Mouse (Mus musculus): ENCODE results near the gene Prune2.

Gene Prune2

DNA sequence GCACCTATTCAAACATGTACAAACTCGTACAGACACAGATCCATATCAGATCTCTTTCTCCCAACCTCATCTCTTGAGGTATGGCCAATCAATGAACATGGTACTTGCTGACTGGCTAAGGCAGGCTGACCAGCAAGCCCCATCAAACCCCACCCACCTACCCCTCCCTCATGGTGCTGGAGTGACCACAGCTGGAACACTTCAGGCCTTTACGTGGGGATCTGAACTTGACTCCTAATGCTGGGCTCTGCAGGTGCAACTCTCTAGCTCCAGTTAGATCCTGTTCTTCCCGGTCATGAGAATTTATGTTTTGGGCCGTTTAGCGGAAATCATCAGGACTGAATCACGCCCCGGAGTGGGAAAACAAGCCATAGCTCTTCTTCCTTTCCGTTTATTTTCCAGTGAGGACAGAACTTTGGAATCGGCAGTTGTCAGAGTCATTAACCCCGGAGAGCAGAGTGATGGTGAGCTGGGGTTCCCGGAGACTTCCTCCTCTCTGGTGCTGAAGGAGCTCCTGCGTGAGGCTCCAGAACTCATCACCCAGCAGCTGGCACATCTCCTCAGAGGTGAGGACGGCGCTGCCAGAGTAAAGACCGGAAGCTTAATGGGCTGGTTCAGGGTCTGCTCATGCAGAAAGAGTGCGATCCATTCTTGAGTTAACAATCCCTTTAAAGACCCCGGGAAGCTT lies 50.4 kb downstream of the Prune2 start:
- no peak for DNase-seq

DNA sequence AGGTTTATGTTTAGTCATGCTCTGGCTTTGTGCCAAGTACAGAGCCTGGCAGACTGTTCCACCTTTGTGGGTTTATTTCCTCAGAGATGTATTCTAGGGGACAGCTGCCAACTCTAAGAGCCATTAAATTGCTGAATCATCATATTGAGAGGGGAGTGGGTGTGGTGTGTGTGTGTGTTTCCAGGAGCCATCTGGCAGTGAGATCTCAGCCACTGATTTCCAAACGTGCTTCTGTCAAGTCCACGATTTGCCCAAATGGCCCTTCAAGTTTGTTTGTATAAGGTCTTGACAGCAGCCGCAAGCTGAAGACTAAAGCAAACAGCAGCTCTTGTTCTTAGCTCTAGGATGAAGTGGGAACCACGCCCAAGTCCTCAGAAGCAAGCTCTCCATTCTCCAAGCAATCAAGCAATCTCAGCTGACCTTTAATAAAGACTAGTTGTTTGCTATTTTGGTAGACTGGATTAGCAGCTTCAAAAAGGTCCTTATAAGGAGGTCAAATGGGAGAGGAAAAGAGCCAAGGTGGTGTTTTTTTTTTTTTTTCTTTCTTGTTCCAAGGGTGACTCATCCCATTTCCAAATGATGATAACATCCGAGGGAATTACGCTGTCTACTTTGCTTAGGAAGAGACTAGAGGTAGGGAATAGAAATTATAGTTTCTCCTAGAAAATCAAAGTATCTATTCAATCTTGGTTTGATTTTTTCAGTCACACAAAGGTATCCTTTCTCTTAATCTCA lies 55.5 kb downstream of the Prune2 start:
- peak; percentile 44 for DNase-seq

DNA sequence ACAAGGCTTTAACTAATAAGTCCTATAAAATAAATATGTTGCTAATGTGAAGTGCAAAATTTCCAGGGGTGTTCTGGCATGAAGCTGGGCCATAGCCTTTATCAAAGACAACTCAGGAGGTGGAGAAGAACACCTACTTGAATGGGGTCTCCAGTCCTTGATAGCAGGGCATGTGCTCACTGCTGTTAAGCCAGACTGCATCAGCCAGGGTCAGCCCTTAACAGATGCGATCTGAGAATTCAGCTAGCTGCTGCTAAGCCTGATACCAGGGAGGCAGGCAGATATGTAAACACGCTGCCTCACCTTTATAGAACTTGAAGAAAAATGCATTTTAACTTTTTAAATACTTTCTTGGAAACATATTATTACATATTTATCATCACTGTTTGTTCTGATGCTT lies 57.2 kb downstream of the Prune2 start:
- DNase-seq: no peak

DNA sequence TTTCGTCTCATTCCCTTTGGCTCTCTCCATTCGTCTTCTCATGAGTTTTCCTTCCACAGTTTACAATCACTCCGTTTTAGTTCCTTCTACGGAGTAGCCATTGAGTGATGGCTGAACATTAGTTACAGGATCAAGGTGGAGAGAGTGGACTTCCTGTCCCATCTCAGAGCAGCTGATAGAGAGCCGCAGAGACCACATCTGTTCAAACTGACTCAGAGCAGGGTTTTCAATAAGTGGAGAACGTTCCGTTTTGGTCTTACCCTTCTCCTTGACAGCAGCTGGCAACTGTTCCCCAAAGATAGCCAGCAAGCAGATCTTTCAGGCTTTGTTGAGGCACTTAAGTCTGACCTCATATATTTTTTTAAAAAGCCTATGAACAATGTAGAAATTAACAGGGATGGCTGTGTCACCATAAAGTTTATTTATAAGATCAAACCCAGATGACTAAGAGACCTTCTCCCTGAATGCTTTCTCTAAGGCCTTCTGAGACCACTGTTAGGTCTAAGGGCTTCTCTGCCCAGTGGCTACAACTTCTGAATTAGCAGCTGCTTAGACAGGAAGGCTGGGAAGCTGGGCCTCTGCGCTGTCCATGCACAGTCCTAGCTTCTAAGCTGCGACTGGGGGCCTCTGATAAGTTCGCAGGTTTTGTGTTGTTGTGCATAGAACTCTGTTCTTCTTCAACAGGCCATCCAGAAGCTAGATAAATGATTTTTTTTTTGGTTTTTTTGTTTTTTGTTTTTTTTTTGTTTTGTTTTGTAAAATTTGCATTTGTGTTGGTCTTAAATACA lies 58.6 kb downstream of the Prune2 start:
- no peak for DNase-seq

GRCm38 (mm10) chr19:17024748-17025147 lies 68.8 kb downstream of the Prune2 start:
- DNase-seq: peak; percentile 4

- DNase-seq: peak; percentile 12
These were observed 74.4 kb downstream of the Prune2 start for GRCm38 (mm10) chr19:17030276-17030675.

DNA sequence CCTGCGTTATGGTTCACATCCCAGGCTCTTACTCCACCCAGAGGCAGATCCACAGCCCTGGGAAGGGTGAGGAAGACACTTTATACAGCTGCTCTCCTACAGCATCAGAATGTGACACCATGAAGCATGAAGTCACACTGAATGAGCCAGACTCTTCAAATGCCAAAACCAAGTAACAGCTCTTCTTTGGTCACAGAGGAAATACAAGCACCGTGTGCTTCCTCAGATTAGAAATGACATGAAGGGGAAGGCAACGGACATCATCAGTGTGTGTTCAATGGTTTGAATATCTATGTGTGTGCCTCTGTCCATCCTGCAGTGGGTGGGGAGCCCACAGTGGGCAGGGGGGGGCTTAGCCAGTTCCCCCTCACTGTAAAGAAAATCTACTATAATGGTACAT lies 76.4 kb downstream of the Prune2 start:
- DNase-seq: no peak

GRCm38 (mm10) chr19:17046961-17047360 lies 91.0 kb downstream of the Prune2 start:
- no peak for DNase-seq

GRCm38 (mm10) chr19:17055892-17056291 lies 100.0 kb downstream of the Prune2 start:
- no peak for DNase-seq

- DNase-seq: no peak
These were observed 104.2 kb downstream of the Prune2 start for GRCm38 (mm10) chr19:17060106-17060505.

DNA sequence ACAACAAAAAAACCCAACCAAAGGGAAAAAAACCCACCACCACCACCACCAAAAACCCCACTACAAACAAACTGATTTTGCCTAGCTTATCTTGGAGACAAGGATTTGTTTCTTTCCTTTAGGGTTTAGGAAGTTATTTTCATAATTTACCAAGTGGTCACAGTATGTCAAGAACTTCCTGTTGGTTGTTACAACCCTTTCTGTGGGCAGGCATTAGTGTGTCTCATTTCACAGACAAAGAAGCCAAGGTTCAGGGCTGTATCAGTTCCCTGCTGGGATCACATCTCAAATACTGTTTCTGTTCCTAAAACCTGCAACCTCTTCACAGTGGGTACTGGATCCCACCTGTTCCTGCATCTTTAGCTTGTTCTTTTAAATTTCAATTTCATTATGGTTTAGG lies 108.5 kb downstream of the Prune2 start:
- no peak for DNase-seq

GRCm38 (mm10) chr19:17069067-17069466 lies 113.1 kb downstream of the Prune2 start:
- no peak for DNase-seq

GRCm38 (mm10) chr19:17071205-17071604 lies 115.3 kb downstream of the Prune2 start:
- DNase-seq: no peak

DNA sequence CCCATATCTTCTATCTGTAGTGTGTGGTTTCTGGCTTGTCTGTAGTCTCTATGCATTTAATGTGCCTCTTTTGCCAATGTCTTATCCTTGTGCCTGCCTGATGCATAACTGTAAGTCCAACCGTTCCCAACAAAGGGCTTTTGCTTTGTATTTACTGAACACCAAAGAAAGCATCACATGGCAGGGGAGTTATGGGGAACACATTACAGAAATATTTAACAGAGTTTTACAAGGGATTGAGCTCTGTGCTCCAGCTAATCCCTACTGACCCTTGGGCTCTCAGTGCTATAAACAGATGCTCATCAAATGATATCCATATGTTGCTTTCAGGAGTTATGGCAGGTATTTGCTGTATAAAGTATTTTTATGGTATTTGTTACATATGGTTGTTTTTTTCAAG lies 116.3 kb downstream of the Prune2 start:
- no peak for DNase-seq

GRCm38 (mm10) chr19:17078643-17079316 lies 122.9 kb downstream of the Prune2 start:
- DNase-seq: no peak

- no peak for DNase-seq
These were observed 125.5 kb downstream of the Prune2 start for GRCm38 (mm10) chr19:17081382-17081781.

DNA sequence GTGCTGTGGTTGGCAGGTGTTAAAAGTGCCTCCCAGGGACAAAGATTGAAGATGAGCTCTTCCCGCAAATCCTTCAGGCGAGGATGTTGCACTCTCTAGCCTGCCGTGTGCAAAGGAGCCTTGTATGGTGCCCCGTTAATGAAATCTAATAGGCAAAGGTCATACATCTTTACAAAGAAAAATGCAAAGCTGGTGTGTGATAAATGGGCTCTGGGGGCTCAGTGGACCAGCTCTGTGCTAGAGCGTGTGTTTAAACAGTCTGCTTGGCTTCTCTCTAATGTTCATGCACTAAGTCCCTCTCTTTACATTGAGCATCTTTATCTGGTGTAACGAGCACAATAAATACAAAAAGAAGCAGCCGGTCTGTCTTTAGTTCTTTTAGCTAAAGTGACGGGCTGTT lies 138.1 kb downstream of the Prune2 start:
- no peak for DNase-seq

GRCm38 (mm10) chr19:17096338-17096737 lies 140.4 kb downstream of the Prune2 start:
- DNase-seq: no peak

- DNase-seq: no peak
These were observed 141.3 kb downstream of the Prune2 start for GRCm38 (mm10) chr19:17097210-17097609.

GRCm38 (mm10) chr19:17108782-17109181 lies 152.9 kb downstream of the Prune2 start:
- DNase-seq: no peak

DNA sequence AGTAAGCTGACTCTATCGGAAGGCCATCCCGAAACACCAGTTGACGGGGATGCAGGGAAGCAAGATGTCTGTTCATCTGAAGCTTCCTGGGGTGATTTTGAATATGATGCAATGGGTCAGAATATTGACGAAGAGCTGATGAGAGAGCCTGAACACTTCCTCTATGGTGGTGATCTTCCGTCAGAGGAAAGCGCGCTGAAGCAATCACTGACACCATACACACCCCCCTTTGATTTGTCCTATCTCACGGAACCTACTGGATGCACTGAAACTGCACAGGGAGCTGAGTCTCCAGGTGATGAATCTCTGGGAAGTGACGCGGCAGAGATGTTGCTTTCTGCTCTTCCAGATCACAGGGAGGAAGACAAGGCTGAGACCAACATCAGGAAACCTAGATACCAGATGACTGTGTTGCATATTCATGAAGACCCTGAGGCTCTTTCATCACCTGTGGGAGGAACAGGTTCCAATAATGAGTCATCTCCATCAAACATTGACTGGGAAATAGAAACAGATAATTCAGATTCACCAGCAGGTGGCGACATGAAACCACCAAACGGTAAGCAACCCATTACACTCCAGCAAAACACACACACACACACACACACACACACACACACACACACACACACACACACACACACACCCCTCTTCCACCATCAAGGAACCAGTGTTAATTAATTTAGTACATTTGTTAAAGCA lies 168.3 kb downstream of the Prune2 start:
- DNase-seq: peak; percentile 34

DNA sequence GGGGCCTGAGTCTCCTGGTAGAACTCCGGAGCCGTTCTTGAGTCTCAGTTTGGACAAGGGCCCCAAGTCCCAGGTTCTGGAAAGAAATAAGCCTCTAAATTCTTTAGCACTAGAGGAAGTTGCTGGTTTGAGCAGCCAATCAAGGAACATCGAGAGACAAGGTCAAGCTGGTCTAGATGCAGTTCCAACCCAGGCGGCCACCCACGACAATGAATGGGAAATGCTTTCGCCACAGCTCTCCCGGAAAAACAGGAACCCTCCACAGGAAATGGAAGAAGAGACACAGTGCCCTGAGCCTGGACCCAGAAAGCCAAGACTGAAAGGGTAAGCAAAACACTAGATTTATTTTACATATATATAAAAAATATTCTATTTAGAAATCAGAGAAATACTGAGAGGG lies 169.5 kb downstream of the Prune2 start:
- no peak for DNase-seq

DNA sequence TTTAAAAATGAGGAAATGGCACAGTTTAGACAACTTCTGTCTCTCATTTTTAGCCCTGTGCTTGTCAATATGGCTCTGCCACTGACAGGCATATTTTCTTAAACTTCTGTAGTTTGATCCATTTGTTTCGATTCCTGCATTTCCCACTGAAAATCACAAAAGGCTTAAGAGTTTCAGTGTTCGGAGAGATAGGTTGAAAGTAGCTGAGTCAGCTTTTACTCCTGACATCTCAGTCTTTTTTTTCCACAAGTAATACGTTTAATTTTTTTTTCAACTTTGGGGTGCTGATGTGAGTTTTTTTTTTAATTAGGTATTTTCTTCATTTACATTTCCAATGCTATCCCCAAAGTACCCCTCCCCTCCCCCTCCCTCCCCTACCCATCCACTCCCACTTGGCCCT lies 174.6 kb downstream of the Prune2 start:
- DNase-seq: no peak
